Mouse (Mus musculus) hindbrain, postnatal 0 days (tissue): ENCODE measurements around the gene Galnt9. TPM values are rescaled to one million over a fixed set of nuclear protein-coding genes. Genes with fewer than 3 reads are reported as not detected.

ENCODE experiments used
- ATAC-seq: fragments of 200-750 bp; cut with Nextera tagmentation; 2 replicates; pipeline ENCODE4 v1.8.0; 2017; ENCODE audit warnings: mild to moderate bottlenecking, moderate TSS enrichment, moderate library complexity
- DNase-seq: peaks from one replicate; pipeline ENCODE4 v3.0.0-alpha.2; 2015; ENCODE audit warnings: low spot score
- H3K27ac ChIP-seq: fragments of 300-500 bp; sonication (generic); 2 replicates; pipeline ENCODE4 v1.5.1; 2014; ENCODE audit warnings: mild to moderate bottlenecking
- H3K27me3 ChIP-seq: fragments of 300-500 bp; sonication (generic); 2 replicates; pipeline ENCODE4 v1.6.1; 2014; ENCODE audit warnings: low read length, mixed read lengths; ENCODE audit not compliant: insufficient read depth
- H3K36me3 ChIP-seq: fragments of 300-500 bp; sonication (generic); 2 replicates; pipeline ENCODE4 v1.6.1; 2014; ENCODE audit warnings: low read length, mixed read lengths; ENCODE audit not compliant: insufficient read depth
- H3K4me1 ChIP-seq: fragments of 300-500 bp; sonication (generic); 2 replicates; pipeline ENCODE4 v1.6.1; 2014; ENCODE audit warnings: antibody characterized with exemption, low read length, mixed read lengths; ENCODE audit not compliant: insufficient read depth
- H3K4me2 ChIP-seq: fragments of 300-500 bp; sonication (generic); 2 replicates; pipeline ENCODE4 v1.6.1; 2014; ENCODE audit warnings: low read depth, mild to moderate bottlenecking, low read length, moderate library complexity, mixed read lengths
- H3K4me3 ChIP-seq: fragments of 300-500 bp; sonication (generic); 2 replicates; pipeline ENCODE4 v1.5.1; 2014; ENCODE audit warnings: low read length
- H3K9ac ChIP-seq: fragments of 300-500 bp; sonication (generic); replicated peaks from 2 replicates; pipeline ENCODE4 v1.6.1; 2014; ENCODE audit warnings: mild to moderate bottlenecking, low read length, moderate library complexity, mixed read lengths
- H3K9me3 ChIP-seq: fragments of 300-500 bp; sonication (generic); 2 replicates; pipeline ENCODE4 v1.6.1; 2016; ENCODE audit warnings: low read length, mixed read lengths
- CTCF ChIP-seq: IDR thresholded peaks from 2 replicates; pipeline ENCODE4 v1.5.1; 2016; ENCODE audit warnings: antibody characterized with exemption, control low read depth, low read depth
- WGBS: fragments of 180-500 bp; shearing (Covaris S2); extraction: QIAGEN DNeasy Blood & Tissue Kit; methylation state at CpG from one replicate; pipeline ENCODE4 v1.1.7; 2014; 5-methylcytosine and 5-hydroxymethylcytosine counted together
- polyA plus RNA-seq: library from polyadenylated mRNA; unstranded; fragments of >200 nt; fragmentation: Nextera tagmentation; extraction: Ambion mirVana; gene quantifications from 2 replicates; pipeline ENCODE4 v1.2.1, GENCODE M21; 2015
- total RNA-seq: library from RNA; depleted of rRNA; stranded (reverse); fragments of >200 nt; gene quantifications from 2 replicates; pipeline ENCODE4 v1.2.3, GENCODE M21; 2014; rRNA removed

Galnt9 gene
- total RNA-seq (26.7 and 27.8 TPM in 2 replicates), polyA plus RNA-seq (16.4 and 19.8 TPM in 2 replicates)

DNA sequence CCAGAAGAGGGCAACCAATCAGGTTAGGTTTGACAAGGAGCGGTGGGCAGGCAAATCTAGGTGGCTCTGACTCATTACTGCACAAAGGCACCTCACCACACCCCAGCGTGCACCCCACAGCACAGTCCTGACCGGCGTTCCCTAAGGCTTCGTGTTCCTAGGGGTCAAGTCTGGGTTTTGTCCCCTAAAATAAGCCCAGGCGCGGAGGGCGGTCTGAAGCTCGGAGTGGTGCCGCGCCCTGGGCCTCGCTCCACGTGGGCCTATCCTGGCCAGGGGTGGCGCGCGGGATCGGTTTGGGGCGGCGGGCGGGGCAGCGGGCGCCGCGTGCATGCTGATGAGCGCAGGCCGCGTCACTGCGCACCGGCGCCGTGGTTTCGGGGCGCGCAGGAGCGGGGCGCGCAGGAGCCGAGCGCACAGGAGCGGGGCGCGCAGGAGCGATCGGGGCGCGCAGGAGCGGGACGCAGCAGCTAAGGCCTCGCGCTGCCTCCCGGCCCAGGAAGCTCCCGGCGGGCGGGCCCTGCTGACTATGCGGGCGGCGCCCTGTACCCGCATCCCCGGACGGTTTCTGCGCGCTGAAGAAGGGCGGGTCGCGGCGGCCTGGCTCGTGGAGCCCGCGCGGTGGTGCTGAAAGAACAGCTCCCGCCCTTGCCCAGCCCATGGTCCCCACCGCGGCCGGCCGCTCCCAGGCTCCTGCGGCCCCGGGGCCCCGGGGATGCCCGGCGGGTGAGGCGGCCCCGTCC is at the start of gene Galnt9:
Gene Galnt9 (plus strand): TSS at position 405 of the 740 bp plus-strand sequence.
- no peaks in the 10 kb centered on the region for H3K9me3 ChIP-seq
- H3K4me3 ChIP-seq = peak within 1 kb of the TSS; percentile 57
- H3K4me1 ChIP-seq = no peaks in the 10 kb centered on the region
- H3K27ac ChIP-seq = peak within 1 kb of the TSS; percentile 64
- H3K36me3 ChIP-seq = no peaks in the 10 kb centered on the region
- 2% methylated on average over 80 of the region's 82 CpGs for WGBS
- DNase-seq = peak; percentile 79
- TF ChIP-seq CTCF = no peak
- peak; percentile 87 for ATAC-seq
- peak within 1 kb of the TSS; percentile 60 for H3K9ac ChIP-seq
- peak within 1 kb of the TSS; percentile 56 for H3K4me2 ChIP-seq
- no peaks in the 10 kb centered on the region; the same call in 1 of the 2 replicates for H3K27me3 ChIP-seq

DNA sequence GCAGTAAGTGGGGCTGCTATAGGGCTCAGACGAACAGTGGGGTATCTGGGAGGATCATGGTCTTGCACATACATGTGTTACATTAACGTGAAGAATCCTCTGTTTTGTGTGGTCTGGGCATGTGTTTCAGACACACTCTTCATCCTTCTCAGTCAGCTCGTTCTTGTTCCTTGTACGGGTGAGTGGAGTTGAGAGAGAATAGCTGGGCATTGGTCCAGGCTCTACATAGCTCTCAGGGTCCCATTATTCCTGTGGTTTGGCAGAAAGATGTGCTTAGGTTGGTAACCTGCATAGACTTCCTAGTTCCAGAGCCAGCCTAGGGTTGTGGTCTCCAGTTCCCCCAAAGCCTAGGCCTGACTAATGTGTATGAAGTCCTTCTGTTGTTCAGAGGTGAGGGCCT is 49.8 kb upstream of the Galnt9 start:
- ATAC-seq (no peak), DNase-seq (no peak)
- no peak overlapping the region for H3K9ac ChIP-seq
- no peak overlapping the region for H3K4me2 ChIP-seq
- no peaks in the 10 kb centered on the region for H3K9me3 ChIP-seq
- 39% methylated on average over 4 of the region's 4 CpGs for WGBS
- no peak for TF ChIP-seq CTCF
- peaks cover 9% of the 10 kb centered on the region for H3K4me1 ChIP-seq
- no peaks in the 10 kb centered on the region for H3K36me3 ChIP-seq
- H3K27me3 ChIP-seq = no peaks in the 10 kb centered on the region
- H3K27ac ChIP-seq = no peak overlapping the region
- no peak overlapping the region for H3K4me3 ChIP-seq

DNA sequence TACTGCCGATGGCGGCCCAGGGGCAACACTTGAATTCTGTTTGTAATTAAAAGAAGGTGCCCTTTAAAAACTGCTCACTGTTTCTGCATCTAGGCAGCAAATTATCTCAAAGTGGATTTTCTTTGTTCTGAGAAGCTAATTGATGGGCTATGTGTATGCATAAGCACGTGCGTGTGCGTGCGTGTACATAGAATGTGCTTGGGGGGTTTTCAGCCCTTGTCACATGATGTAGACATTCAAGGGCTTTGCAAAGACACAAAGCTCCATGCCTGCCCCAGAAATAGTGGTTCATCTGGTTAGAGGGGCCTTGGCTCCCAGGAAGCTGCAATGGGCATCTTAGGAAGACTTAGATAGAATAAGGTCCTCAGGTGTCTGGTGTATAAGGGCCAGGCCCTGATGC is 49.1 kb upstream of the Galnt9 start:
- 84% methylated on average over 6 of the region's 6 CpGs for WGBS
- no peak overlapping the region for H3K4me3 ChIP-seq
- no peak overlapping the region for H3K4me2 ChIP-seq
- no peak overlapping the region for H3K9ac ChIP-seq
- H3K36me3 ChIP-seq = no peaks in the 10 kb centered on the region
- DNase-seq (no peak), ATAC-seq (no peak)
- peaks cover 9% of the 10 kb centered on the region for H3K4me1 ChIP-seq
- H3K9me3 ChIP-seq = no peaks in the 10 kb centered on the region
- no peak for TF ChIP-seq CTCF
- no peaks in the 10 kb centered on the region for H3K27me3 ChIP-seq
- H3K27ac ChIP-seq = no peak overlapping the region

DNA sequence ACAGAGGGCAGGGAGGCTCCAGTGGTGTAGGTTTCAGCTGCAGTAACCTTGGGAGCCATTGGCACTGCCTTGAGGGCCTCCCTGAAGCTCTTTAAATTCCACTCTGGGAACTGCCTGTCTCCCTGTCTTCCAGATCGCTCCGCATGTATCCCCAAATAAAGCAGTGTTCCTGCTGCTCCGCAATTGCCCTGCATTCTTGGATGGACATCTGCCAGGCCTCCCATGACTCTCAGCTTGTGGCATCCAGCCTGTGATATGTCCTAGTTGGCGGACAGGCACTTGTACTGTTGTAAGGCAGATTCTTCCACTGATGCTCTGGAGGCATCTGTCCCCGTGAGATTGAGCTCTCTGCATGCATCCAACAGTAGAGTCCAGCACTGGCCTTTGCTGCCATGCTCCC is 46.6 kb upstream of the Galnt9 start:
- Histone ChIP-seq H3K27me3 (no peaks in the 10 kb centered on the region), H3K4me1 (peaks cover 9% of the 10 kb centered on the region), H3K27ac (no peak overlapping the region), H3K4me3 (no peak overlapping the region), H3K9me3 (no peaks in the 10 kb centered on the region), H3K36me3 (no peaks in the 10 kb centered on the region), H3K9ac (no peak overlapping the region), H3K4me2 (no peak overlapping the region)
- 42% methylated on average over 5 of the region's 5 CpGs for WGBS
- TF ChIP-seq CTCF = no peak
- DNase-seq (no peak), ATAC-seq (no peak)

DNA sequence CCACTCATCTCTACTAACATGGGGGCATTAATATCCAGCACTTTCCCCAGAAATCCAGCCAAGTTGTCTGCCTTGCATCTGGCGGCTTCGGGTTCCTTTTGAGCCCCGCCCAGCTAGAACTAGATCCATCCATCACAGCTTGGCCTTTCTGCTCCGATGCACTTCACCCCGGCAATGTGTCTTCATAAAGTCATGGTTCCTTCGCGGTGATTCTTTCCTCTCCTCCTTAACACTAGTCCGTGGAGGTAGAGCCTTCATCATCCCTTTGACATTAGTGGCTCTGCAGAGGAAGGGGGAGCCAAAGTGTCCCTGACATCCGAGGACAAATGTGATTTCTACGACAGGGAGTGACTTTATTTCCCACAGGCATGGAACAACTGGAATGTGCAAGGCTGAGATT is 46.1 kb upstream of the Galnt9 start:
- 37% methylated on average over 10 of the region's 10 CpGs for WGBS

DNA sequence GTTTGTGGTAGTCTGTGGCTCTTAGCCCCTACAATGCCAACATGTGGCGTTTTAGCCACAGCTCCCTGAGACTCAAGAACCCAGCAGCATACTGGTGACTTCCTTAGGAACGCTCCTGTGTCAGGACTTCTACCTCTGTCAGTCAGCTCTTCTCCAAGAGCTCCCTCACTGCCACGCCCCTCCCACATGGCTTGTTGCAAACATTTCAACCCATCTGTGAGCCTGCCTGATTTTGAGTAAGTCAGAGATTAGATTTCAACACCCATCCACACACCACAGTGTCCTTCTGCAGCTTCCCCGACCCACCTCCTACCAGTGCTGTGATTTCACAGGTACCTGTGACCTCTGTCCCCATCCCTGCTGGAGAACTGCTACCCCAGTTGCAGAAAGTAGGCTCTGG is 43.9 kb upstream of the Galnt9 start:
- Histone ChIP-seq H3K4me2 (no peak overlapping the region), H3K9ac (no peak overlapping the region), H3K36me3 (no peaks in the 10 kb centered on the region), H3K27ac (no peak overlapping the region), H3K4me1 (peaks cover 9% of the 10 kb centered on the region), H3K9me3 (no peaks in the 10 kb centered on the region), H3K4me3 (no peak overlapping the region), H3K27me3 (no peaks in the 10 kb centered on the region)
- ATAC-seq = no peak
- no peak for DNase-seq
- no peak for TF ChIP-seq CTCF
- WGBS = 70% methylated on average over 4 of the region's 4 CpGs

More for the DNA sequence above, 46.1 kb upstream of the Galnt9 start:
- Histone ChIP-seq H3K9me3 (no peaks in the 10 kb centered on the region), H3K36me3 (no peaks in the 10 kb centered on the region), H3K27me3 (no peaks in the 10 kb centered on the region), H3K4me3 (no peak overlapping the region), H3K27ac (no peak overlapping the region), H3K4me1 (peaks cover 9% of the 10 kb centered on the region), H3K9ac (no peak overlapping the region), H3K4me2 (no peak overlapping the region)
- ATAC-seq = no peak
- TF ChIP-seq CTCF = no peak
- DNase-seq = no peak

DNA sequence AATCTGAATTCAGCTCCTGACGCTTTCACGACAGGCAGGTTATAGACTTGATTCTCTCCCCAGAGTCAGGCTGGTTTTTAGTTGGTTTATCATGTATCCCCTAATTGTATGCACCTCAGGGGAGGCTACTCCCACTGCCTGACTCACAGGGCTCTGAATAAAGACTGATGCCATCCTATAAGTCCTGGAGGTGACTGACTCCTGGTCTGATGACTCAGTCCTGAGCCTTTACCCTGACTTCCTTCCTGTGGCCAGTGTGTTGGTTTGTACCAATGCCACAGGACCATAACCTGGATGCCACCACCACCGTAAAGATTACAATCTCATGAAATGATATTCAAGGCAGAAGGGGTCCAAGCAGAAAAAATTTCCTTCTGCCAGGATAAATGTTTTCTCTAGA is 40.8 kb upstream of the Galnt9 start:
- WGBS = 97% methylated on average over 3 of the region's 3 CpGs
- Histone ChIP-seq H3K9me3 (no peaks in the 10 kb centered on the region), H3K27ac (no peak overlapping the region), H3K36me3 (no peaks in the 10 kb centered on the region), H3K4me2 (no peak overlapping the region), H3K4me1 (no peaks in the 10 kb centered on the region), H3K27me3 (no peaks in the 10 kb centered on the region), H3K9ac (no peak overlapping the region), H3K4me3 (no peak overlapping the region)
- DNase-seq (no peak), ATAC-seq (no peak)
- TF ChIP-seq CTCF = no peak
